Mouse (Mus musculus) hindbrain, embryonic 11.5 days (tissue): ENCODE measurements around the gene Cntrl. TPM values are rescaled to one million over a fixed set of nuclear protein-coding genes. Genes with fewer than 3 reads are reported as not detected.

Experiments
- ATAC-seq: fragments of 200-750 bp; cut with Nextera tagmentation; 2 replicates; pipeline ENCODE4 v1.8.0; 2017; ENCODE audit warnings: mild to moderate bottlenecking, moderate TSS enrichment, moderate library complexity; ENCODE audit not compliant: low FRiP score
- DNase-seq: peaks from one replicate; pipeline ENCODE4 v3.0.0-alpha.2; 2015; ENCODE audit warnings: low spot score
- H3K27ac ChIP-seq: fragments of 300-500 bp; sonication (generic); 2 replicates; pipeline ENCODE4 v1.5.1; 2014; ENCODE audit warnings: mild to moderate bottlenecking, low read depth, low read length
- H3K27me3 ChIP-seq: fragments of 300-500 bp; sonication (generic); 2 replicates; pipeline ENCODE4 v1.6.1; 2014; ENCODE audit warnings: mild to moderate bottlenecking, low read length, moderate library complexity, mixed read lengths; ENCODE audit not compliant: control insufficient read depth, insufficient read depth
- H3K36me3 ChIP-seq: fragments of 300-500 bp; sonication (generic); 2 replicates; pipeline ENCODE4 v1.6.1; 2014; ENCODE audit warnings: mild to moderate bottlenecking, low read length, moderate library complexity, mixed read lengths; ENCODE audit not compliant: control insufficient read depth, insufficient read depth
- H3K4me1 ChIP-seq: fragments of 300-500 bp; sonication (generic); replicated peaks from 2 replicates; pipeline ENCODE4 v1.6.1; 2014; ENCODE audit warnings: low read length, mixed read lengths; ENCODE audit not compliant: control insufficient read depth, insufficient read depth
- H3K4me2 ChIP-seq: fragments of 300-500 bp; sonication (generic); replicated peaks from 2 replicates; pipeline ENCODE4 v1.6.1; 2014; ENCODE audit warnings: mild to moderate bottlenecking, low read depth, low read length
- H3K4me3 ChIP-seq: fragments of 300-500 bp; sonication (generic); 2 replicates; pipeline ENCODE4 v1.5.1; 2014; ENCODE audit warnings: low read depth, low read length
- H3K9ac ChIP-seq: fragments of 300-500 bp; sonication (generic); 2 replicates; pipeline ENCODE4 v1.6.1; 2014; ENCODE audit warnings: low read depth, low read length
- H3K9me3 ChIP-seq: fragments of 300-500 bp; sonication (generic); 2 replicates; pipeline ENCODE4 v1.6.1; 2016; ENCODE audit warnings: low read length; ENCODE audit not compliant: control insufficient read depth
- WGBS: fragments of 180-500 bp; shearing (Covaris S2); extraction: QIAGEN DNeasy Blood & Tissue Kit; methylation state at CpG from one replicate; pipeline ENCODE4 v1.1.7; 2014; 5-methylcytosine and 5-hydroxymethylcytosine counted together
- polyA plus RNA-seq: library from polyadenylated mRNA; unstranded; fragments of >200 nt; fragmentation: Nextera tagmentation; extraction: Ambion mirVana; gene quantifications from 2 replicates; pipeline ENCODE4 v1.2.1, GENCODE M21; 2014

Cntrl gene
- polyA plus RNA-seq, 1 experiment from 2014 or later = 38.6 TPM

DNA sequence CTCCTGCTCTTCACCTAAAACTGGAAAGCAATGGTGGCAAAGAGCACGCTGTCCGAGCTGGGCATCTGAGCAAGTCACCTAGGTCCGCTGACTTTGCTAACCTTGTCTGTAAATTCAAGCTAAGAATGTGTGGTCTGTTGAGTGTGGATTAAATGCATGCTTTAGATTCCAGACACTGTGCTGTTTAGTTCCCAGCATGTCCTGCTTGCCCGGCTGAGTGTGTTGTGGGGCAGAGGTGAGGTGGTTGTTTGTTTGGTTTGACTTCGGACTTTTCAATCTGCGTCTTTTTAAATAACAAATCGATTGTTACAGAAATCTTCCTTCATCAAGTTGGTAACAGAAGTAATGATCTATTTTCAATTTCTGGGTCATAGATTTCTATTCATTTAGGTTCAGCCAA is 48.5 kb downstream of the Cntrl start:
- H3K4me1 ChIP-seq = no peaks in the 10 kb centered on the region
- no peak overlapping the region for H3K9ac ChIP-seq
- H3K27ac ChIP-seq = no peak overlapping the region
- DNase-seq (no peak), ATAC-seq (no peak)
- H3K36me3 ChIP-seq = peaks cover 4% of the 10 kb centered on the region; the same call in 1 of the 2 replicates
- H3K4me2 ChIP-seq = no peak overlapping the region
- H3K9me3 ChIP-seq = no peaks in the 10 kb centered on the region
- no peaks in the 10 kb centered on the region for H3K27me3 ChIP-seq
- no peak overlapping the region for H3K4me3 ChIP-seq
- 90% methylated on average over 7 of the region's 7 CpGs for WGBS

DNA sequence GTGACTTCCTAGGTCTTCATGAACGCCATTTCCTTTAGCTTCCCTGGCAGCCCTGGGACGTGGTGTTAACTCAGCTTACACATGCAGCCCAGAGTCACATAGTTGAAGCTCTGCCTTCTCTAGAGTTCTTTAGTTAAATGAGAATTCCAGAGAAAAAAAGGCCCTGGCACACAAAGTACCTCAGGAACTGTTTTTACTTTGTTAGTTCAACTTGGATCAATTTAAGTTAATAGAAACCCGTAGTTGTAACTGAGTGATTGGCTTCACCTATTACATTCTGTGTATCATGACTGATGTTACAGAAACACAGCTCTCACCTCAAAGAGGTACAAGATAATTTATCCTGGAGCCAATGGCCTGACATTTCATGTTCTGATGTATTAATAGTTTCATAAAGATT is 49.1 kb downstream of the Cntrl start:
- Histone ChIP-seq H3K9ac (no peak overlapping the region), H3K4me3 (no peak overlapping the region), H3K9me3 (no peaks in the 10 kb centered on the region), H3K27me3 (no peaks in the 10 kb centered on the region), H3K27ac (no peak overlapping the region), H3K4me2 (no peak overlapping the region), H3K4me1 (no peaks in the 10 kb centered on the region), H3K36me3 (peaks cover 4% of the 10 kb centered on the region; the same call in 1 of the 2 replicates)
- DNase-seq (no peak), ATAC-seq (no peak)
- WGBS = 91% methylated on average over 3 of the region's 3 CpGs

DNA sequence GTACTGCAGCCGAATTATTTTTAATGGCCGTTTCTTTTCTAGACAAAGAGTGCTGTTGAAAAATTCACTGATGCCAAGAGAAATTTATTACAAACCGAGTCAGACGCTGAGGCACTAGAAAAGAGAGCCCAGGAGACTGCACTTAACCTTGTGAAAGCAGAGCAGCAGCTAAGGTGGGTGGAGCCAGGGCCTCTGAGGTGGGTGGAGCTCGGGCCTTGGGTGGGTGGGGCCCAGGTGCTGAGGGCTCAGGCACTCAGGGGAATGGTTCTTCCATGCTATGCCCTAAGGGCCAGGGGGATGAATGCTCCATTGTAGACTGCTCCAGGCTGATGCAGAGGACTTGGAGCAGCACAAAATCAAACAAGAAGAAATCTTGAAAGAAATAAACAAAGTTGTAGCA is 50.9 kb downstream of the Cntrl start:
- no peaks in the 10 kb centered on the region for H3K9me3 ChIP-seq

DNA sequence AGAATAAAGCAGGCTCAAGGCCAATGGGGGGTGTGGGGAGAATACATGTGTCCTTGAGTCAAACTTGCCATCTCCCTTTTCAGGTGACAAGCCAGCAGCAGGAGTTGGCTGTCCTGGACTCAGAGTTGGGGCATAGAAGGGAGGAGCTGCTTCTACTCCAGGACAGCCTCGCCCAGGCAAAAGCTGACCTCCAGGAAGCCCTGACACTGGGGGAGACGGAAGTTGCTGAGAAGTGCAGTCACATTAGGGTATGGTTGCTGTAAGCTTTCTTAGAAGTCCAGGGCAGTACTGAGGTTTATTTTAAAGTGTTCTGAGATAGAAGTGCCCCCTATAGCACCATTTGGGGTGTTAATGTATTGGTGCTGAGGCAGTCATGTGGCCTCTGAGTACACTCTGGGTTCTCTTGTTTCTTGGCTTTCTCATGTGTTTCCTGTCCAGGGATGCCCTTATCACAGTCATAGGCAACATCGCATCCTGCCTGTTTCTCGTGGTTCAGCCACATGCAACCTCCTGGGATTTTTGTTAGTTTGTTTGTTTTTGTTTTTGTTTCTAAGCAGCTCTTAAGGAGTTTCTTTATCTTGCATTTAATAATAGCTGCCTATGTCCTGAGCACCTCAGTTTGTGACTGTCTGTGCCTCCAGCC is 52.7 kb downstream of the Cntrl start:
- no peaks in the 10 kb centered on the region for H3K27me3 ChIP-seq
- 81% methylated on average over 4 of the region's 4 CpGs for WGBS
- no peak overlapping the region for H3K4me3 ChIP-seq
- no peak overlapping the region for H3K4me2 ChIP-seq
- peaks cover 13% of the 10 kb centered on the region for H3K36me3 ChIP-seq
- no peak for DNase-seq
- H3K4me1 ChIP-seq = no peaks in the 10 kb centered on the region
- no peak overlapping the region for H3K27ac ChIP-seq
- no peak overlapping the region for H3K9ac ChIP-seq
- H3K9me3 ChIP-seq = no peaks in the 10 kb centered on the region
- ATAC-seq = no peak

More for the DNA sequence above, 50.9 kb downstream of the Cntrl start:
- 0 out of 2 replicates have a peak, but pooled peaks cover 2% of the 10 kb centered on the region for H3K36me3 ChIP-seq
- no peak overlapping the region for H3K4me2 ChIP-seq
- no peaks in the 10 kb centered on the region for H3K27me3 ChIP-seq
- ATAC-seq (no peak), DNase-seq (no peak)
- no peak overlapping the region for H3K27ac ChIP-seq
- H3K4me1 ChIP-seq = no peaks in the 10 kb centered on the region
- no peak overlapping the region for H3K9ac ChIP-seq
- 63% methylated on average over 5 of the region's 5 CpGs for WGBS
- H3K4me3 ChIP-seq = no peak overlapping the region

DNA sequence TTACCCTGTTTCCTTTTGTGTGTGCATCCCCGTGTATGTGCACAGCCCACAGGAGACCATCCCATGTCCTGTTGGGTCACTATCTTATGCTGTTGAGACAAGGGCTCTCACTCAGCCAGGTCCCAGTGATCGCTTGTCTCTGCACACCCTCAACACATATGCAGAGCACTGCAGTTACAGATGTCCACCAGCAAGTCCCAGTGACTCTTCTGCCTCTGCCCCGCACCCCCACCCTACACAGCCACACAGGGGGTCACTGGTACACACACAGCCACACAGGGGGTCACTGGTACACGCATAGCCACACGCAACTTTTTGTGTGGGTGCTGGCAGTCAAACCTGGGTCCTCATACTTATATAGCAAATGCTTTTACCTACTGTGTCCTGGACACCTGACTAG is 54.1 kb downstream of the Cntrl start:
- H3K36me3 ChIP-seq = peaks cover 17% of the 10 kb centered on the region
- H3K4me1 ChIP-seq = no peaks in the 10 kb centered on the region
- WGBS = 96% methylated on average over 5 of the region's 5 CpGs
- no peaks in the 10 kb centered on the region for H3K27me3 ChIP-seq
- H3K4me2 ChIP-seq = no peak overlapping the region
- H3K27ac ChIP-seq = no peak overlapping the region
- no peak for DNase-seq
- H3K9me3 ChIP-seq = no peaks in the 10 kb centered on the region
- H3K4me3 ChIP-seq = no peak overlapping the region
- ATAC-seq = no peak
- H3K9ac ChIP-seq = no peak overlapping the region

DNA sequence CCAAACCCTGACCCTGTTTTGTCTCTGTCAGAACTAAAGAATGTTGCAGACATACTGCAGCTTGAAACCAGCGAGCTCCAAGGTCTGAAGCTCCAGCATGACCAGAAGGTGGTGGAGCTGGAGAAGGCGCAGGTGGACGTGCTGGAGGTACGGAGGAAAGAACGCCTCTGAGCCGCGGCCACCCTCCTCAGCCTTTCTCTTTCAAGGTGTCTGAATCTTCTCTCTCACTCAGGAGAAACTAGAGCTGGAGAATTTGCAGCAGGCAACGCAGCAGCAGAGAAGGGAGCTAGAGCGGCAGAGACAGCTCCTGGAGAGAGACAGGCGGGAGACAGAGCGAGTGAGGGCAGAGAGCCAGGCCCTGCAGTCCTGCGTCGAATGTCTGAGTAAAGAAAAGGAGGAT is 56.1 kb downstream of the Cntrl start:
- H3K36me3 ChIP-seq = peaks cover 15% of the 10 kb centered on the region
- ATAC-seq = no peak
- H3K4me1 ChIP-seq = no peaks in the 10 kb centered on the region
- no peaks in the 10 kb centered on the region for H3K9me3 ChIP-seq
- H3K4me3 ChIP-seq = no peak overlapping the region
- no peak for DNase-seq
- H3K27me3 ChIP-seq = no peaks in the 10 kb centered on the region
- no peak overlapping the region for H3K4me2 ChIP-seq
- no peak overlapping the region for H3K9ac ChIP-seq
- WGBS = 95% methylated on average over 13 of the region's 13 CpGs
- no peak overlapping the region for H3K27ac ChIP-seq

DNA sequence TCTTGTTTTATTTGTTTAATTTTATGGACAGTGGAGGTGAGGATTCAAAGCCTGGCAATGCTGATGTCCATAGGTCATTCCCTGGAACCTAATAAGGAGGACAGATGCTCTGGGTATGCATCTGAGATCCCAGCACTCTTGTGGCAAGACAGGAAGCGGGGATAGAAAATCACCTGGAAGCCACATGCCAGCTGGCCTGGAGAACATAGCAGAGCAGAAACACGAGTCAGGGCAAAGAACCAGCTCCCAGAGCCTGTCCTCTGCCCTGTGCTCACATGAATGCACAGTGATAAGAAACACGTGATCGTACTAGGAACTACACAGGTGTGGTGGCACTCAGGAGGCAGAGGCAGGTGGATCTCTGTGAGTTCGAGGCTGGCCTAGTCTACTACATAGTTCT is 57.5 kb downstream of the Cntrl start:
- H3K27me3 ChIP-seq = no peaks in the 10 kb centered on the region
- 94% methylated on average over 5 of the region's 5 CpGs for WGBS
- H3K27ac ChIP-seq = no peak overlapping the region
- no peaks in the 10 kb centered on the region for H3K9me3 ChIP-seq
- ATAC-seq = no peak
- no peak overlapping the region for H3K9ac ChIP-seq
- H3K4me2 ChIP-seq = no peak overlapping the region
- peaks cover 22% of the 10 kb centered on the region for H3K36me3 ChIP-seq
- H3K4me3 ChIP-seq = no peak overlapping the region
- no peak for DNase-seq
- H3K4me1 ChIP-seq = no peaks in the 10 kb centered on the region

DNA sequence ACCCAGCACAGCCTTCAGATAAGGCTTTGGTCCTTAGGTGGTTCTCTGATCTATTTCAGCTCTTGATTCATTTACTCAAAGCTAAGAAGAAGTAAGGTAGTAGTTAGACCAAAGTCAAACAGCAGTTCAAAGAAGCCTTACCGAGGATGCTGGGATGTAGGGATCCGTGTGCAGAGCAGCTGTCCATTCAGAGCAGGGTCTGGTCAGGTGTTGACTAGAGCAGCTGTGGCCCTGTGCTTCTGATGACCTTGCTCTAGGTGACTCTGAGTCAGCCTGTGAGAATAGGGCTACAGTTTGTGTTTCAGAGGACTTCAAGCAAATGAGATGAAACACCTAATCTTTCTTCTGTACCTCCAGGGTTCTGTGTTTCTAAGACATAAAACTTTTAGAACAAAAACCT is 60.2 kb downstream of the Cntrl start:
- 95% methylated on average over 2 of the region's 2 CpGs for WGBS

DNA sequence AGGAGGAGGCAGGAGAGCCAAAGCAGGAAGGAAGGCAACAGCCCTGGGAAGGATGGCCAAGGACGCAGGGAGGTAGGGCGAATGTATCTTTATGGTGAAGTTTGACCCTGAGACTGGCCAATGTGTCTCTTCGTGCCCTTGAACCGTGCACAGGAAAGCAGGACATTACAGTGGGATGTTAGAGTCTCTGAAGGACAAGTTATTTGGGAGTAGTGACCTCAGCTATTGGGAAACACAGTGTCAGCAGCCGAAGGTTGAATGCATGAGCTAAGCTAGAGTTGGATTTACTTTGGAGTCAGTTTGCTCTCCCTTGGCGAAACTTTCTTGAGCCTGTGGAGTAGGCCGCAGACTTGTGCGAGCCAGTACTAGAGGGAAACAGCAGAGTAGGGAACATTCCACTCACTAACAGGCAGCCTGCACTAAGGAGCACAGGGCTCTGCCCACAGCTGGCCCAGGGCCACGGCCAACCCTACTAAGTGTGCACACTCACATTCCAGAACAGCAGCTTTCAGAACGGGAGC is 62.1 kb downstream of the Cntrl start:
- Histone ChIP-seq H3K27ac (no peak overlapping the region), H3K9ac (no peak overlapping the region), H3K9me3 (no peaks in the 10 kb centered on the region), H3K4me2 (no peak overlapping the region), H3K4me1 (no peaks in the 10 kb centered on the region), H3K4me3 (no peak overlapping the region), H3K27me3 (no peaks in the 10 kb centered on the region), H3K36me3 (peaks cover 23% of the 10 kb centered on the region)
- no peak for DNase-seq
- 89% methylated on average over 10 of the region's 10 CpGs for WGBS
- no peak for ATAC-seq

More for the DNA sequence above, 60.2 kb downstream of the Cntrl start:
- no peaks in the 10 kb centered on the region for H3K4me1 ChIP-seq
- no peak overlapping the region for H3K4me2 ChIP-seq
- DNase-seq (no peak), ATAC-seq (no peak)
- H3K4me3 ChIP-seq = no peak overlapping the region
- no peaks in the 10 kb centered on the region for H3K27me3 ChIP-seq
- no peaks in the 10 kb centered on the region for H3K9me3 ChIP-seq
- no peak overlapping the region for H3K9ac ChIP-seq
- H3K27ac ChIP-seq = no peak overlapping the region
- peaks cover 29% of the 10 kb centered on the region for H3K36me3 ChIP-seq
